Mouse (Mus musculus) adrenal gland, postnatal 10 days (tissue): ENCODE measurements around the gene Acta2. TPM values are rescaled to one million over a fixed set of nuclear protein-coding genes. Genes with fewer than 3 reads are reported as not detected.

Experiments
- DNase-seq: peaks from one replicate; pipeline ENCODE4 v3.0.0; 2021; ENCODE audit warnings: mixed read lengths
- total RNA-seq, 2 experiments: library from RNA; stranded (reverse); gene quantifications; 2 replicates each; pipeline ENCODE4 v1.2.3; 2021

Acta2 gene
- total RNA-seq, 2 experiments from 2014 or later = 69.7 to 135 TPM

DNA sequence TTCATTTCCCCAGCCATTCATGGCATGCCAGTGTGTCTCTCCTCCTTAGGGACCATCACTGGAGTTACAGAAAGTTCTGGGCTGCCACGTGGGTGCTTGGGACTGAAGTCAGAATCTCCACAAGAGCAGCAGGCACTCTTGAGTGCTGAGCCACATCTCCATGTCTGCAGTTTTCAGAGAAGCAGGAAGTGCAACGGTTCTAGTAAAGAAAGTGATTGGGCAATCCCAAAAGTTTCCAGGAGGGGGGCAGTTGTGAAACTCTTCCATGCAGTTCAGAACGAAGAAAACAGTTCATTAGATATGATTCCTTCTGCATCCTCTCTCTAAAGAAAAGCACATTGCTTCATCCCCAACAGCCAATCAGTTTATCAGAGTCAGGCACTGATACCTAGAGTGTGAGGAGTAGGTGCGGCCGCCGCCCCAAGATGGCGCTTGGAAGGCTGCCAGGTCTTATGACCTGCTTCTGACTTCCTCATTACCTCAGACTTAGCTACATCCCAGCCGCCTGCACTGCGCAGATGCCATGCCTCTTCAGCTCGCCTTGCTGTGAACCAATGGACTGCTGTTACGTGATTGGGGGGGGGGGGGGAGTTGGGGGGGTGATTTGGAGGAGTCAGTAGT lies 14.8 kb upstream of the Acta2 start:
- no peak for DNase-seq

DNA sequence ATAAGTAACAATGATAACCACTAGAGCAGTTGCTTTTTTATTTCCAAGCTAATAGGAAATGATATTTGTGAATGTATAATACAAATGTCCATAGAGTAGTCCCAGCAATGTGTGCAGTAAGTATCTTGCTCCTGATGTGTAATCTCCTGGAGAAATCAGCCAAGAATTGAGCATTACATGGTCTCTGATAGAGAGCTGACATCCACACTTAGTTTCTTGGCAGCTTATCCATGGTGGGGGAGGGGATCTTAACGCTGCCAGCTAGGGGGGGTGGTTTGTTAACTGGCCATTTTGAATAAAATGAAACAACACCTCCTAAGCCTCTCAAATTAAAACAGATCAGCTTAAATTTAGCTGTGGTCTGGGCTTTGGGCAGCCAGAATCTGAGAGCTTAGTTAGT lies 13.6 kb upstream of the Acta2 start:
- DNase-seq = no peak

DNA sequence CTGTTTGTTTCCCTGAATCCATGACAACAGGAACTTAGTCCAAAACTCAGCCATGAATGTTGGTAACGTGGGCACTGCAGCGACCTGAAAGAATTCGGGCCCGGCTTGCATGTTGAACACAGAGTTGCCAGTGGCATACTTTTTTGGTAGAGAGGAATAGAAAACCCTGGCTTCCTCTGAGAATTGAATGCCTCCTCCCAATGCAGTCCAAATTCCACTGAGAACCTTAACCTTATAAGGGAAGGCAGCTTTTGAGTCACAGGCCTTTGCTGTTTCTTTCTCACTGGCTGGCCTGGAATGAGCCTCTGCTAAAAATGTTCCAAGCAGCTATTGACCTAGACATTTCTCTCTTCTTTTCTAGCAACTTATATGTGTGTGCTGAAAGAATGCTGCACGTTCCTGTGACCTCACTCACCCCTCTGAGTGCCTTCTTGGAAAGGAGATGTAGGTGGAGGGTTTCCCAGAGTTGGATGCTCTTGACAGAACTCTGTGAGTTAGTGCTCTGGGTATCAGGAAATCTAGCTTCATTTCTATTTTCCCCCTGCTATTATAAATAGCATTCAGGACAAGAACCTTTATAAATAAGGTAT lies 10.3 kb upstream of the Acta2 start:
- DNase-seq = no peak

DNA sequence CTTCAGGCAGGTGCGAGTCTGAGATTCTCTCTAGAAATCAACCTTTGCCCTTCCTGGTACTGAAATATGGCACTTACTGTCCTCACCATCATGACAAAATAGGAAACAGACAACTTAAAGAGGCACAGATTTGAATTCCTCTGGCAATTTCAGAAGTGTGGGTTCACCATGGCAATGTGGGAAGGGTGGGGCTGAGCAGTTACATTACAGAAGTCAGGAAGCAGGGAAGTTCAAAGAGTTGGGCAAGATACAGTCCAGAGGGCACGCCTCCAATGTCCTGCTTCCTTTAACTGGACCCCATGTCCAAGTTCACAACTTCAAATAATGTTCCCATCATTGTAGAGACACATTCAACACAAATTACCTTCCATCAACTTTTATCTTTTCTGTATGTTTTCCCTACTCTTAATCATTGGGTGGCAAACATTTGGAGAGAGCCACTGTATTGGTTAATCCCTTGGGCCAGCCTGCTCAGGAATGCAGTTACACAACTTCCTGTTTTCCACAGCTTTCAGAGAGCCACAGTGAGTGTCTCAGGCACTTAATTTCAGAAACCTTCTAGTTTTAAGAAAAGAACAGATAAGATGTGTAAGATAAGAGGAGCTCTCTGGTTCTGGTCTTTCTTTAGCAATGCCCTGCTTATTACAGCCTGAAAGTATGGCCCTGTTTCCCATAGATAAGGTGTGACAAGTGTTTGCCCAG lies 7.0 kb upstream of the Acta2 start:
- DNase-seq = no peak

DNA sequence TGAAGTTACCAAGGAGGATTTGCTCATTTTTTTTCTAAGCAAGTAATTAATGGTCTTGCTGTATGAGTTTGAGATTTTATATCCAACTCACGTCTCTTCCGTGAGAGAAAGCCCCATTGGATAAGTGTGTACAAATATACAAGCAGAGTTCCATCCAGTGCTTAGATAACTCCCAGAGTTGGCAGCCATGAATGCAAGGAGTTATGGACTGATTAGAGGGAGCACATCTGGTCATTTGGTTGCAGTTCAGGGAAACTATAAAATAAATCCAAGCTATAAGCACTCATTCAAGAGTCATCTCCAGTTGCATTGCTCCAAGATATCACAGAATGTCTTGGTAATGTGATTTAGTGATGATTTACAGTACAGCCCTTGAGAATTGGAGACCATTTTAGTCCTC lies 1.5 kb upstream of the Acta2 start:
- DNase-seq = no peak

DNA sequence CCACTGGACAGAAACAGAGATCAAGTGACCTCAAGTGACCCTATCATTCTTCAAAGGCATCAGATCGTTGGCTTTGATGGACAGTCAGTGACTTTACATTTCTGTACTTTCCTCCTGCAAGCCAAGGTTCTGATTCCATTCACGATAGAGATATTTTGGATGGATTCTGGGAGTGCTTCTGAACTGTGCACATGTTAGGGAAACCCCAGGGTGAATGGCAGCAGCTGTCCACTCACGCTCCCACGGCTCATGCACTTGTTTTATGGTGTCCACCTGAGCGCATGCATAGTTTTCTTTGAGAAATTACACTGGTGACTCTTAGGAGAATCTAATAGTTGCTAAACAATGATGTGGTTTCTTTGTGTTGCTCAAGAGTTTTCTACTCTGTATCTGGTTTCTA lies 759 bp upstream of the Acta2 start:
- DNase-seq = no peak

DNA sequence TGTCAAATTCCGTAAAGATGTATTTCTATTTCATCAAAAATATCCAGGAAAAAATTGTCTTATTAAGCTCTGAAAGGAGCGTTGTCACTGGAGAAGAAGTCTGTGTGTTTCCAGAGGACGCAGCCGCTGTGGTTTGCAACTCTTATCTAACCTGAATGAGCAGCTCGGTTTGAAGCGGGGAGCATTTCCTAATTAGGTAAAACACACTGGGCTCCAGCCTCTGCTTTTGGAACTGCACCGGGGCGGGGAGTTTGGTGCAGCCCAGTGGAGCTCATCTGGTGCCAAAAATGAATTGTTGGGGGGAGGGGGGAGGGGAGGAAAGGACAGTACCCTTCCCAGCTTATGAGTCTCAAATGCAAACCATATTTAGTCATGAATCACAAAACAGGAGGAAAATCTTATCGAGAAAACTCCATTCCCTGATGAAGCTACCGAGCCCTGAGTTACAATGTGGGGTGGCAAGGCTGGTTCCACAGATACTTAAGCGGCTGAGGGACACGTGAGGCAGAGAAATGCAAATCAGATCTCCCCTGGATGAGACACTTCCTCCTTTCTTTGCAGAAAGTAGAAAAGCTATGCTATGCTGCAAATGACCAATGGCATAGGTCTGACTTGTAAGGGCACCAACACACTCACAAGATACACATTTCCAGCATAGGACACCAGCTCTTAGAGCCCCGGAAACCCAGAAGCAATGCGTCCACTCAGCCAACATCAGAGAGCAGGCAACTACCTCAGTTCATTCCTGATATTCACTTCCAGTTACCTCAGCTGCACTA lies 1.1 kb downstream of the Acta2 start:
- no peak for DNase-seq

DNA sequence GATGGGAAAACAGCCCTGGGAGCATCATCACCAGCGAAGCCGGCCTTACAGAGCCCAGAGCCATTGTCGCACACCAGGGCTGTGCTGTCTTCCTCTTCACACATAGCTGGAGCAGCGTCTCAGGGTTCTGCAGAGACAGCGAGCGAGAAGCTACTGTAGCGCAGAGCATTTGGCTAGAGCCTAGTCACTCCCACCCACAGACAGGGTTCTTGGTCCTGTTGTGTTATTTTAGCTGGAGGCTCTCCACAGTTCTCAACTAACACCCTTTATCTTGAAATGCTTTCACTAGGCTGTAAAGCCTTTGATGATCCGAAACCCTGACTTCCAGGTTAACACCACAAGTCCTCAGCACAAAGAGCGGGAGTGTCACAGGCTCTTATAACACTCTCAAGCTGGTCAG lies 2.9 kb downstream of the Acta2 start:
- no peak for DNase-seq

DNA sequence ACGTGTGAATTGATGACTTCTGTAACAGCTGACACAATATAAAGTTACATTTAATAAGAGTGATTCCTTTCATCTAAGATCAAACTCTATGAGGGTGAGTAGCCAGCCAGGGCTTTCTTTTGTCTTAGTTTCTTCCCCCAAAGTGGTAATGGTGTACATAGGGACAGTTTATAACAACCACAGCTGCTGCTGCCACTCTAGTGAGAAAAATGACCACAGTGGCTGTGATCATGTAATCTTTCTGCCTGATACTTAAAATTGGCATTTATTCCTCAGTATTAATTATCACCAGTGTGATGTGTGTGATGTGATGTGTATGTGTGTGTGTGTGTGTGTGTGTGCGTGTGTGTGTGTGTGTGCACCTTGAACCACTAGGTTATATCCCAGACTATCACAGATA lies 3.5 kb downstream of the Acta2 start:
- DNase-seq = no peak

DNA sequence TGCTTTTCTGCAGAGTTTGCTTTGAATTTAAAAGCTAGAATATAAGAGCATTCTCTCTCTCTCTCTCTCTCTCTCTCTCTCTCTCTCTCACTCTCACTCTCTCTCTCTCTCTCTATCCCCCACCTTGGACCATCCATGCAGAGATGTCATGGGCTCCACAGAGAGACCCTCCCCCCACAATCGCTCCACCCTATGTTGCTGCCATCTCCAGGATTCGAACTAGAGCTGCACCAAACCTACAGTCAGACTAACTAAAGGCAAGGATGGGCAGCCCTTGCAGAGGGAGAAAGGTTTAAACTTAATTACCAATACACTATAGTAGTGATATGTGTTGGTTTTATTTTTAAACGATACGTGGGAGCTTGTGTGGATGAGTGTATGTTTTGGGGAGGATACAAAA lies 4.8 kb downstream of the Acta2 start:
- DNase-seq = no peak

DNA sequence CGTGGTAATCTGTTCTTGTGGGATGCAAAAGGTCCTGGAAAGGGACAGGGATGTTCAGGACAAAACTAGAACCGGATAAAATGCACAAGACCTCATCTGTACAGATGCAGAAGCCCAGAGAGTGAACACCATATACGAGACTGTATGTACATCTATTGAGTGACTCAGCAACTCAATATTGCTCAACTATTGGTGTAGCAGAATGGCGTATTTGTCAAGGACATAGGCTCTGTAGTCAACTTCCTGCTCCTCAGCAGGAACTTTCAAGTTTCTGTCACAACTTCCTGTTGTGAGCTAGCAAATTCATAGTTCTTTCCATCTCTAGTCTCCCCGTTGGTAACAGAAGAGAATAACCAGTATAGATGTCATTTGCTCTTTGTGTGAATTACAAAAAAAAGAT lies 6.8 kb downstream of the Acta2 start:
- DNase-seq = no peak

DNA sequence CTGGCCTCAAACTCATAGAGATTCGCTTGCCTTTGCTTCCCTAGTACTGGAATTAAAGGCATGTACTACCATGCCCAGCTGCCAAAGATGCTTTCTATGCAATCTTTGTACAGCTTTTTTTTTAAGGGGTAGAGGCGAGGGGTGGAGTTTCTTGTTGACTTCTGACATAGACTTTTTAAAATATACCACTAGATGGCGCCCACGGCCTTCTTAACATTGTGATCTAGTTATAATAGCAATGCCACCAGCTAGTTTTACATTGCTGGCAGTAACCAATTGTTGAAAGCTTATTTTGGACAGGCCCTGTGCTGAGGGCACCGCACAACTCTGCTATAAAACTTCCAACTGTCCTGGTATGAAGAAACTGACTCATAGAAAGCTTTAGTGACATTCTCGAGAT lies 11.3 kb downstream of the Acta2 start:
- peak; percentile 67 for DNase-seq

DNA sequence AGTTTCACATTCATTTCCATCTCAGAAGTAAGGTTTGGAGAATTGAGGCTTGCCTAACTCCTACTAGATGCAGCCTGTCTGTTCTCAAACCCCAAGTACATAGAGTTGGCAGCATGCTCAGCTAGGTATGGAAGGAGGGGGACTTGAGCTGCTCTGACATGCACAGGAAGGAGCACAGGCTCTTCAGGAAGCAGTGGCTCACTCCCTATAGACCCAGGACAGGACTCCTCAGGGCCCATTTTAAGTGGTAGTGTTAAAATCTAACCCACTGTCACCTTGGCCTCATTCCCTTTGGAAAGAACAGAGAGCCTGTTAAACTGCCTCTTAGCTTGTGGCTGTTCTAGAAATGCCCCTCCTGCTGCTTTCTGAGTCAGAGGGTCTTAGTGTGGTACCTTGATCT lies 12.5 kb downstream of the Acta2 start:
- no peak for DNase-seq

DNA sequence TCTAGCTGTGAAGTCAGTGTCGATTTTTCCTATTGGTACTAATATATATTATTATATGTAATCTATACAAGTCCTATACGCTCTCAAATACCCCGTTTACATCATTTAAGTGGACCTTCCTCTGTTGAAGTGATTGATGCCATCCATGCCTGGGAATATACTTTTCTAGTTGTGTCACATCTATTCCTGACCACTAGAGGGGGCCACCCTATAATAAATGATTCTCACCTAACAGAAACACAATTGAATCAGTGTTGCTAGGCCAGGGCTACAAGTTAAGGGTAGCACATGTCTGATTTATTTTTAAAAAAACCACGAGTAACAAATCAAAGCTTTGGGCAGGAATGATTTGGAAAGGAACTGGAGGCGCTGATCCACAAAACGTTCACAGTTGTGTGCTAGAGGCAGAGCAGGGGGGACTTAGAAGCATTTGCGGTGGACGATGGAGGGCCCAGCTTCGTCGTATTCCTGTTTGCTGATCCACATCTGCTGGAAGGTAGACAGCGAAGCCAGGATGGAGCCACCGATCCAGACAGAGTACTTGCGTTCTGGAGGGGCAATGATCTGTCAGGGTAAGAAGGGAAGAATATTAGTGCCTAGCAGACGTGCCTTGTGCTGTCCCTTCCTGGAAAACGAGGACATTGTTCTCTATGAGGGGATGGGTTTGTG lies 14.0 kb downstream of the Acta2 start:
- peak; percentile 33 for DNase-seq

DNA sequence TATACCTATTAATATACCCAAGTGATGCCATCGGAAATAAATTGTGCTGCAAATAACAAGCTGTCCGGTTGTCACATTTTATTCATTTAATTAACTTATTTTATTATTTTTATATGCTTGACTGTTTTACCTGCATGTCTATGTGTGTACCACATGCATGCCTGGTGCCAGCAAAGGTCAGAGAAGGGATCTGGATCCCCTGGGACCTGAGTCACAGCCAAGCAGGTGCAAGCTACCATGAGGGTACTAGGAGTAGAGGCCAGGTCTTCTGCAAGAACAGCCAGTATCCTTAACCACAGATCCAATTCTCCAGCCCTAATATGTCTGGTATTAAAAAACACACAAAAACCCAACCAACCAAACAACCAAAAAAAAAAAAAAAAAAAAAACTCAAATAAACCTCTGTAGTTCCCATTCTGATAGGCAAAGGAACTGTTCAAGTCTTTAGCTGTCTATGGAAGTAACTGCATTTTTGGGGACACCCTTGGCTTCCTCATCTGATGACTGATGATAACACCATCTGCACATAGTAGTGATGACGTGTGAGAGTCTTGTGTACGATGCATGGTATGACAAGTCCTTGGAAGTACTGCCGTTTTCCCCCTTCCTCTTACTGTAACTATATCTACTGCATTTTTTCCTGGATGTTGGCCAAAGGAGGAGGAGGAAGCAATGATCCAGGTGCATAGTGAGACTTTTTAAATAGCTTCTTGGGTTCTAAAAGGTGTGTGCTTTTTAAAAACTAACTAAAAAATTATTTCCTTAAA lies 14.9 kb downstream of the Acta2 start:
- DNase-seq = no peak

DNA sequence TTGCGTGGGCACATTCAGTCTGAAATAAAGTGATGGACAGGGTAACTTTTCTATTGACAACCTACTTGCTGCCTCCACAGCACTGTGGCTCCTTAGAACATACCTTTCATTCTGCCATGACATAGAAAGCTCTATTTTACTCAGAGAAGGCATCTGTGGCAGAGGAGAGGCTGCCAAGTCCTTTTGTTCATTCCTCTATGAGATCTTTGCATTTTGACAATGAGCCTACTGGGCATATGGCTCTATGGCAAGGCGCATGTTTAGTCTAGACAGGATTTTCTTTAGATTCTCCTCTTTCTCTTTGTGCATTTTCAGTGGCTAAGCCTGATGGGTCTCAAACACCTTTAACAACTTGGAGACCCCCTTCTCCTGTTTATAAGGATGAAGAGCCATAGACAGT lies 17.6 kb downstream of the Acta2 start:
- no peak for DNase-seq

DNA sequence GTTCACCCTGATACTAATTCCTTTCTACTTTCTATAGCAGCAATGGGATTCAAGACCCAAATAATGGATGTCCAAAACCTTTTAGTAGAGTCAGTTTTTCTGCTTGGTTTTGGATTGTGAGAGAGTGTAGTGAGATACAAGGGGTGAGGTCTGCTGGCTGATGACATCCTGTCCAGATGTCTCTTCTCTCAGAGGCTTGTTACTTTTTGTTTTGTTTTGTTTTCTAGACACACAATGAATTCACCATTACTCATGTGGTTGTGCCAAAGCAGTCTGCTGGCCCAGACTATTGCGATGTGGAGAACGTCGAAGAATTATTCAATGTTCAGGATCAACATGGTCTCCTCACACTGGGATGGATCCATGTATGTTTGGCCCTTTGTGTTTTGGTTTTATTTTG lies 19.3 kb downstream of the Acta2 start:
- DNase-seq = no peak

DNA sequence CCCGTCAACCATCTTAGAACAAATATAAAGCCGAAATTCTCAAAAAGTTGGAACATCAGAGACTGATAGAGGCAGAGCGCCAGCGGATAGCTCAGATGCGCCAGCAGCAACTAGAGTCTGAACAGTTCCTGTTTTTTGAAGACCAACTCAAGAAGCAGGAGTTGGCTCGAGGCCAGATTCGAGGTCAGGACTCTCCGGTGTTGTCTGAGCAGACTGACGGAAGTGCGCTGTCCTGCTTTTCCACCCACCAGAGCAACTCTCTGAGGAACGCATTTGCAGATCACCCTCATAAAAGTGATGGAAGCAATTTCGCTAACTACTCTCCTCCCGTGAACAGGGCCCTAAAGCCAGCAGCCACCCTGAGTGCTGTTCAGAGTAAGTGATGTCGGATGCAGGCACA lies 21.4 kb downstream of the Acta2 start:
- peak; percentile 63 for DNase-seq

DNA sequence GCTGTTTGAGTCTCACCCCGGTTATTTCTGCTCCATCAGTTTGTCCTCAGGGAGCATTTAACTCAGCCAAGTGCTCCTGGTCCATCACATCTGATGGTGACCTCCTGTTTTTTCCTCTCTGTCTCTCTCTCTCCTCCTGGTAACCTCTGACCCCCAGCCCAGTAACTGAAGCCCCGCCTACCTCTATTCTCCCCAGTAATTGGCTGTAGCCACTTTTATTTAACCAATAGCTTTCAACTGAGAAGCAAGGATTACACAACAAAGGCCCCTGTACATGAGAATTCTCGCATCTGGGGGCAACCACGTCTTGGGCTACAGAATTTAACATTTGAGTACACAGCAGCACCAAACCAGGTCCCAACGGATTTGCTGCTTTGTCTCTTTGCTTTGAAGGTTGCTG lies 23.1 kb downstream of the Acta2 start:
- no peak for DNase-seq

DNA sequence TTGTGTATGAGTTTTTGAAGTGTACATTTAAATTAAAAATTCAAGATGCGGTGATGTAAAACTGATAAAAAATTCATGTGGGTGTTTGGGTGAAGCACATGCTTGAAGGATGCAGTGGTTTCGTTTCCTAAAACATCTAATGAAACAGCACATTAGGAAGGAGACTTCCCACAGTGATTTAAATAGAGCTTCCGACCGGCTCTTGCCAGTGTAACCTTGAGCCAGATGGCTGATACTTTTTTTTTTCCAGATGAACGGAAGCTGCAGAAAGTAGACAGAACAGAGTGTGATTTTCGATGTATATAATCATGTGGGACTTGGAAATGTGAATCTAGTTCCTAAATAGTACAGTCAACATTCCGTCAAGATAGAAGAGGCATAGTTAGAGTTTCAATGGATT lies 23.8 kb downstream of the Acta2 start:
- no peak for DNase-seq

DNA sequence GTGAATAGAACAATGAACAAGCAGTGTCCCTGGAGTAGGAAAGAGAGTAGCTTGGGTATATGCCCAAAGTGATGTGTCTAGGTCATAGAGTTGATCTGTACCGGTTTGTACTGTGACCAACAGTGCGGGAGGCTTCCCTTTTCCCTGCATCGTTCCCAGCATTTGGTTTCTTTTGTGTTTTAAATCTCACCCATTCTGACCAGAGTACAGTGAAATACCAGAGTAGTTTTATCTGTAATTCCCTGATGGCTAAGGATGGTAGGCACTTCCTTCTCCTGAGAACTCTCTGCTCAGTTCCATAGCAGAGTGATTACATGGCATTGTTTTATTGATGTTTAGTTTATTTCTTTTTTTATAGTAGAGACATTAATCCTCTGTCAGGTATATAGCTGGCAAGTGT lies 32.6 kb downstream of the Acta2 start:
- DNase-seq = no peak
